Mouse (Mus musculus) heart, embryonic 13.5 days (tissue): ENCODE measurements around the gene Kcnc3. TPM values are rescaled to one million over a fixed set of nuclear protein-coding genes. Genes with fewer than 3 reads are reported as not detected.
A peak's percentile ranks its signal among the peaks of the same experiment; 100 is the strongest.

Source experiments
- ATAC-seq: fragments of 200-750 bp; cut with Nextera tagmentation; 2 replicates; pipeline ENCODE4 v1.8.0; 2017; ENCODE audit warnings: moderate TSS enrichment; ENCODE audit not compliant: insufficient number of reproducible peaks, low FRiP score, low TSS enrichment; ENCODE audit errors: extremely low read depth
- H3K27ac ChIP-seq: fragments of 300-500 bp; sonication (generic); replicated peaks from 2 replicates; pipeline ENCODE4 v1.5.1; 2015; ENCODE audit warnings: moderate library complexity, mild to moderate bottlenecking, inconsistent platforms
- H3K27me3 ChIP-seq: fragments of 300-500 bp; sonication (generic); replicated peaks from 2 replicates; pipeline ENCODE4 v1.6.1; 2015; ENCODE audit warnings: mild to moderate bottlenecking, inconsistent platforms
- H3K36me3 ChIP-seq: fragments of 300-500 bp; sonication (generic); 2 replicates; pipeline ENCODE4 v1.6.1; 2015; ENCODE audit warnings: mild to moderate bottlenecking, inconsistent platforms
- H3K4me1 ChIP-seq: fragments of 300-500 bp; sonication (generic); 2 replicates; pipeline ENCODE4 v1.6.1; 2015; ENCODE audit warnings: inconsistent platforms
- H3K4me2 ChIP-seq: fragments of 300-500 bp; sonication (generic); 2 replicates; pipeline ENCODE4 v1.6.1; 2015; ENCODE audit warnings: inconsistent platforms, mild to moderate bottlenecking, moderate library complexity
- H3K4me3 ChIP-seq: fragments of 300-500 bp; sonication (generic); 2 replicates; pipeline ENCODE4 v1.5.1; 2015; ENCODE audit warnings: moderate library complexity, mild to moderate bottlenecking, inconsistent platforms
- H3K9ac ChIP-seq: fragments of 300-500 bp; sonication (generic); 2 replicates; pipeline ENCODE4 v1.6.1; 2015; ENCODE audit warnings: inconsistent platforms, mild to moderate bottlenecking, moderate library complexity
- H3K9me3 ChIP-seq: fragments of 300-500 bp; sonication (generic); 2 replicates; pipeline ENCODE4 v1.6.1; 2016; ENCODE audit warnings: inconsistent platforms
- WGBS: fragments of 180-500 bp; shearing (Covaris S2); methylation state at CpG from one replicate; pipeline ENCODE4 v1.1.7; 2015; ENCODE audit warnings: mixed read lengths; 5-methylcytosine and 5-hydroxymethylcytosine counted together
- polyA plus RNA-seq: library from polyadenylated mRNA; unstranded; fragments of >200 nt; fragmentation: Nextera tagmentation; extraction: Ambion mirVana; gene quantifications from 2 replicates; pipeline ENCODE4 v1.2.1, GENCODE M21; 2015

Kcnc3 gene
- polyA plus RNA-seq, 1 experiment from 2014 or later, result 0.17 TPM

- no peaks in the 10 kb centered on the region for H3K9me3 ChIP-seq
- H3K27ac ChIP-seq, result no peak overlapping the region
- H3K4me3 ChIP-seq, result peak overlapping the region; percentile 38; the same call in 1 of the 2 replicates
- no peak for ATAC-seq
- H3K4me1 ChIP-seq, result peaks cover 34% of the 10 kb centered on the region
- 0 out of 2 replicates have a peak overlapping the region, but pooled peaks have one; percentile 62 for H3K4me2 ChIP-seq
- H3K27me3 ChIP-seq, result peaks cover 87% of the 10 kb centered on the region
- 35% methylated on average over 6 of the region's 6 CpGs for WGBS
- H3K36me3 ChIP-seq, result no peaks in the 10 kb centered on the region
- no peak overlapping the region for H3K9ac ChIP-seq
These were observed 2.8 kb upstream of the Kcnc3 start for GRCm38 (mm10) chr7:44587676-44588075.

GRCm38 (mm10) chr7:44588338-44588737 is 2.1 kb upstream of the Kcnc3 start:
- Histone ChIP-seq H3K9ac (no peak overlapping the region; the same call in 1 of the 2 replicates), H3K36me3 (no peaks in the 10 kb centered on the region), H3K27ac (no peak overlapping the region), H3K9me3 (no peaks in the 10 kb centered on the region), H3K4me3 (peak overlapping the region; percentile 49), H3K4me1 (peaks cover 34% of the 10 kb centered on the region), H3K4me2 (peak overlapping the region; percentile 95), H3K27me3 (peaks cover 92% of the 10 kb centered on the region)
- no peak for ATAC-seq
- WGBS, result 10% methylated on average over 12 of the region's 12 CpGs

- Histone ChIP-seq H3K27me3 (peaks cover 100% of the 10 kb centered on the region), H3K4me1 (peaks cover 36% of the 10 kb centered on the region), H3K9me3 (no peaks in the 10 kb centered on the region), H3K36me3 (no peaks in the 10 kb centered on the region), H3K9ac (peak overlapping the region; percentile 52), H3K4me2 (peak overlapping the region; percentile 95), H3K4me3 (peak overlapping the region; percentile 49), H3K27ac (no peak overlapping the region)
- ATAC-seq, result peak; percentile 17; the same call in 1 of the 2 replicates
- under 1% methylated on average over 33 of the region's 33 CpGs for WGBS
These were observed 1.3 kb upstream of the Kcnc3 start for GRCm38 (mm10) chr7:44589149-44589548.

- H3K9ac ChIP-seq, result no peak overlapping the region
- H3K4me3 ChIP-seq, result peak overlapping the region; percentile 61
- H3K36me3 ChIP-seq, result no peaks in the 10 kb centered on the region
- H3K4me1 ChIP-seq, result peaks cover 36% of the 10 kb centered on the region
- WGBS, result 4% methylated on average over 13 of the region's 13 CpGs
- peak overlapping the region; percentile 95 for H3K4me2 ChIP-seq
- no peak for ATAC-seq
- no peak overlapping the region for H3K27ac ChIP-seq
- no peaks in the 10 kb centered on the region for H3K9me3 ChIP-seq
- H3K27me3 ChIP-seq, result peaks cover 94% of the 10 kb centered on the region
These were observed 518 bp upstream of the Kcnc3 start for GRCm38 (mm10) chr7:44589946-44590345.

- H3K27me3 ChIP-seq, result peaks cover 83% of the 10 kb centered on the region
- ATAC-seq, result no peak
- no peaks in the 10 kb centered on the region for H3K36me3 ChIP-seq
- H3K9me3 ChIP-seq, result no peaks in the 10 kb centered on the region
- H3K9ac ChIP-seq, result peak overlapping the region; percentile 63
- H3K4me1 ChIP-seq, result peaks cover 34% of the 10 kb centered on the region
- peak overlapping the region; percentile 95 for H3K4me2 ChIP-seq
- H3K4me3 ChIP-seq, result peak overlapping the region; percentile 61
- no peak overlapping the region for H3K27ac ChIP-seq
- 1% methylated on average over 58 of the region's 60 CpGs for WGBS
These were observed 1.1 kb downstream of the Kcnc3 start for GRCm38 (mm10) chr7:44591348-44592116.

- ATAC-seq, result no peak
- H3K27me3 ChIP-seq, result peaks cover 72% of the 10 kb centered on the region
These were observed 2.6 kb downstream of the Kcnc3 start for GRCm38 (mm10) chr7:44593051-44593450.

GRCm38 (mm10) chr7:44593775-44594174 is 3.3 kb downstream of the Kcnc3 start:
- Histone ChIP-seq H3K9me3 (no peaks in the 10 kb centered on the region), H3K36me3 (no peaks in the 10 kb centered on the region), H3K27ac (no peak overlapping the region), H3K4me1 (peaks cover 19% of the 10 kb centered on the region), H3K27me3 (peaks cover 72% of the 10 kb centered on the region), H3K9ac (no peak overlapping the region), H3K4me2 (peak overlapping the region; percentile 34; the same call in 1 of the 2 replicates), H3K4me3 (no peak overlapping the region)
- ATAC-seq, result no peak
- under 1% methylated on average over 22 of the region's 22 CpGs for WGBS

More at GRCm38 (mm10) chr7:44593051-44593450, 2.6 kb downstream of the Kcnc3 start:
- WGBS, result under 1% methylated on average over 15 of the region's 15 CpGs
- Histone ChIP-seq H3K4me2 (no peak overlapping the region), H3K9me3 (no peaks in the 10 kb centered on the region), H3K4me1 (peaks cover 26% of the 10 kb centered on the region), H3K36me3 (no peaks in the 10 kb centered on the region), H3K9ac (no peak overlapping the region), H3K4me3 (no peak overlapping the region), H3K27ac (no peak overlapping the region)

GRCm38 (mm10) chr7:44594291-44594690 is 3.8 kb downstream of the Kcnc3 start:
- H3K9me3 ChIP-seq, result no peaks in the 10 kb centered on the region
- H3K36me3 ChIP-seq, result no peaks in the 10 kb centered on the region
- ATAC-seq, result no peak
- H3K4me1 ChIP-seq, result peaks cover 15% of the 10 kb centered on the region
- 55% methylated on average over 6 of the region's 6 CpGs for WGBS
- H3K9ac ChIP-seq, result no peak overlapping the region
- no peak overlapping the region for H3K27ac ChIP-seq
- H3K4me3 ChIP-seq, result no peak overlapping the region
- peaks cover 71% of the 10 kb centered on the region for H3K27me3 ChIP-seq
- no peak overlapping the region for H3K4me2 ChIP-seq

GRCm38 (mm10) chr7:44595131-44595561 is 4.7 kb downstream of the Kcnc3 start:
- Histone ChIP-seq H3K9ac (no peak overlapping the region), H3K4me1 (peaks cover 12% of the 10 kb centered on the region), H3K36me3 (no peaks in the 10 kb centered on the region), H3K4me2 (no peak overlapping the region), H3K27ac (no peak overlapping the region), H3K27me3 (peaks cover 69% of the 10 kb centered on the region), H3K4me3 (no peak overlapping the region), H3K9me3 (no peaks in the 10 kb centered on the region)
- no peak for ATAC-seq
- WGBS, result 85% methylated on average over 20 of the region's 20 CpGs

GRCm38 (mm10) chr7:44596051-44596450 is 5.6 kb downstream of the Kcnc3 start:
- Histone ChIP-seq H3K36me3 (no peaks in the 10 kb centered on the region), H3K27me3 (peaks cover 69% of the 10 kb centered on the region)
- 81% methylated on average over 6 of the region's 6 CpGs for WGBS

GRCm38 (mm10) chr7:44596996-44597538 is 6.6 kb downstream of the Kcnc3 start:
- Histone ChIP-seq H3K27ac (no peak overlapping the region), H3K27me3 (peaks cover 69% of the 10 kb centered on the region)

More at GRCm38 (mm10) chr7:44596051-44596450, 5.6 kb downstream of the Kcnc3 start:
- Histone ChIP-seq H3K9me3 (no peaks in the 10 kb centered on the region), H3K4me3 (no peak overlapping the region), H3K4me2 (no peak overlapping the region), H3K27ac (no peak overlapping the region), H3K4me1 (peaks cover 10% of the 10 kb centered on the region), H3K9ac (no peak overlapping the region)
- ATAC-seq, result no peak

More at GRCm38 (mm10) chr7:44596996-44597538, 6.6 kb downstream of the Kcnc3 start:
- 35% methylated on average over 5 of the region's 5 CpGs for WGBS
- no peak overlapping the region for H3K4me3 ChIP-seq
- no peaks in the 10 kb centered on the region for H3K36me3 ChIP-seq
- H3K4me1 ChIP-seq, result peaks cover 3% of the 10 kb centered on the region; the same call in 1 of the 2 replicates
- no peak overlapping the region for H3K9ac ChIP-seq
- ATAC-seq, result no peak
- no peak overlapping the region for H3K4me2 ChIP-seq
- H3K9me3 ChIP-seq, result no peaks in the 10 kb centered on the region
